In genomic region chr13:48731046-48731996, GRCm38 (mm10) we compare ENCODE assay signal across 8 mouse cellular contexts.
A peak's percentile ranks its signal among the peaks of the same experiment; 100 is the strongest.
DNase-seq lines count a peak whose midpoint lies in the region; ATAC-seq and TF ChIP-seq lines count a peak whose summit lies in the region.

No protein-coding gene starts in this region.

- no peaks in the 10 kb centered on the region for H3K36me3 ChIP-seq in heart, embryonic 10.5 days
- no peaks in the 10 kb centered on the region for H3K36me3 ChIP-seq in heart, postnatal 0 days (replicated peaks; ENCODE audit: control insufficient read depth, insufficient read depth, low read length)
- H3K36me3 ChIP-seq in liver, embryonic 13.5 days, result no peaks in the 10 kb centered on the region
- no peaks in the 10 kb centered on the region for H3K36me3 ChIP-seq in neural tube, embryonic 15.5 days

- peaks cover 86% of the 10 kb centered on the region for H3K27me3 ChIP-seq in heart, embryonic 10.5 days (ENCODE audit: insufficient read depth, poor library complexity, severe bottlenecking)
- H3K27me3 ChIP-seq in heart, postnatal 0 days (ENCODE audit: control insufficient read depth, insufficient read depth, low read length), result peaks cover 69% of the 10 kb centered on the region
- peaks cover 79% of the 10 kb centered on the region for H3K27me3 ChIP-seq in liver, embryonic 13.5 days
- H3K27me3 ChIP-seq in neural tube, embryonic 15.5 days (replicated peaks), result peaks cover 62% of the 10 kb centered on the region

- 1% methylated on average over 51 of the region's 51 CpGs for WGBS in heart, embryonic 10.5 days
- whole genome bisulfite sequencing in heart, postnatal 0 days, result 3% methylated on average over 49 of the region's 51 CpGs
- WGBS in liver, embryonic 13.5 days (ENCODE audit: insufficient replicate concordance), result 1% methylated on average over 50 of the region's 51 CpGs
- WGBS in neural tube, embryonic 15.5 days, result 2% methylated on average over 51 of the region's 51 CpGs

- TF ChIP-seq EP300 in heart, postnatal 0 days (IDR thresholded peaks at IDR 0.05; ENCODE audit: low read depth), result no peak

- H3K9ac ChIP-seq in heart, postnatal 0 days (replicated peaks; ENCODE audit: low read depth, low read length), result no peak overlapping the region
- H3K9ac ChIP-seq in liver, embryonic 13.5 days, result no peak overlapping the region
- H3K9ac ChIP-seq in neural tube, embryonic 15.5 days (replicated peaks), result no peak overlapping the region; the same call in 1 of the 2 replicates

- H3K4me2 ChIP-seq in heart, postnatal 0 days (ENCODE audit: low read depth, low read length), result peak overlapping the region; percentile 54
- peak overlapping the region; percentile 44 for H3K4me2 ChIP-seq in liver, embryonic 13.5 days
- peak overlapping the region; percentile 55 for H3K4me2 ChIP-seq in neural tube, embryonic 15.5 days

- no peaks in the 10 kb centered on the region for H3K9me3 ChIP-seq in heart, embryonic 10.5 days
- no peaks in the 10 kb centered on the region for H3K9me3 ChIP-seq in heart, postnatal 0 days (replicated peaks; ENCODE audit: control insufficient read depth, low read length)
- H3K9me3 ChIP-seq in liver, embryonic 13.5 days (replicated peaks), result no peaks in the 10 kb centered on the region
- H3K9me3 ChIP-seq in neural tube, embryonic 15.5 days (replicated peaks), result no peaks in the 10 kb centered on the region

- TF ChIP-seq CTCF in heart, postnatal 0 days (IDR thresholded peaks at IDR 0.05; ENCODE audit: low read depth), result no peak; the same call in 1 of the 2 replicates

- peak overlapping the region; percentile 55 for H3K4me3 ChIP-seq in heart, embryonic 10.5 days
- peak overlapping the region; percentile 39 for H3K4me3 ChIP-seq in heart, postnatal 0 days (ENCODE audit: low read depth, low read length)
- H3K4me3 ChIP-seq in liver, embryonic 13.5 days (replicated peaks), result peak overlapping the region; percentile 27; the same call in 1 of the 2 replicates
- peak overlapping the region; percentile 22 for H3K4me3 ChIP-seq in neural tube, embryonic 15.5 days (replicated peaks)

- H3K27ac ChIP-seq in heart, embryonic 10.5 days, result peak overlapping the region; percentile 47
- H3K27ac ChIP-seq in heart, postnatal 0 days (ENCODE audit: low read depth), result no peak overlapping the region
- no peak overlapping the region for H3K27ac ChIP-seq in liver, embryonic 13.5 days
- H3K27ac ChIP-seq in neural tube, embryonic 15.5 days (replicated peaks), result no peak overlapping the region

- DNase-seq in heart, embryonic 10.5 days (ENCODE audit: low spot score), result no peak
- DNase-seq in heart, adult 8-10 months (ENCODE audit: low spot score), result no peak
- DNase-seq in heart, postnatal 0 days (ENCODE audit: low spot score), result no peak
- DNase-seq in liver, embryonic 13.5 days, result peak; percentile 6
- DNase-seq in adipocyte (ENCODE audit: low spot score), result no peak
- no peak for DNase-seq in frontal cortex, adult 2 months (ENCODE audit: extremely low spot score in 1 of 2, low spot score in 1 of 2)

- peak; percentile 72 for ATAC-seq in common myeloid progenitor, adult 5-6 weeks (replicated peaks; ENCODE audit: low read depth, poor library complexity, severe bottlenecking)
- ATAC-seq in heart, postnatal 0 days (ENCODE audit: insufficient read depth, low read depth), result peak; percentile 12; the same call in 1 of the 2 replicates
- peak; percentile 47; the same call in 1 of the 2 replicates for ATAC-seq in liver, embryonic 13.5 days (ENCODE audit: low read depth)
- ATAC-seq in neural tube, embryonic 15.5 days (ENCODE audit: low FRiP score), result peak; percentile 19

- H3K4me1 ChIP-seq in heart, embryonic 10.5 days, result peaks cover 46% of the 10 kb centered on the region
- H3K4me1 ChIP-seq in heart, postnatal 0 days (ENCODE audit: control insufficient read depth, insufficient read depth), result peaks cover 4% of the 10 kb centered on the region; the same call in 1 of the 2 replicates
- H3K4me1 ChIP-seq in liver, embryonic 13.5 days (replicated peaks), result peaks cover 16% of the 10 kb centered on the region
- H3K4me1 ChIP-seq in neural tube, embryonic 15.5 days, result peaks cover 23% of the 10 kb centered on the region

Comparison
In these comparisons a context has a peak if more than half of its experiments do, and no peak if none do; other contexts are left out.
1. ATAC-seq: peak in every context shown above with its lines; median percentile 72 in common myeloid progenitor, adult 5-6 weeks; 47 in liver, embryonic 13.5 days; 19 in neural tube, embryonic 15.5 days; 12 in heart, postnatal 0 days.